Mouse (Mus musculus) left cerebral cortex, postnatal 25 days (tissue): ENCODE data around the gene Nfib. TPM values are rescaled to one million over a fixed set of nuclear protein-coding genes. Genes with fewer than 3 reads are reported as not detected.
A peak's percentile ranks its signal among the peaks of the same experiment; 100 is the strongest.

Source experiments
- DNase-seq, 2 experiments: peaks; one replicate each; pipeline ENCODE4 v3.0.0; 2022; ENCODE audit warnings: low spot score in 2 of 2, mixed read lengths in 1 of 2
- intact Hi-C: fragments of 180-260 bp; cut with DNase I; formaldehyde crosslinking; loops from one replicate; pipeline ENCODE4 v1.15.1; 2025
- total RNA-seq, 2 experiments: library from RNA; stranded (reverse); gene quantifications; 2 replicates each; pipeline ENCODE4 v1.2.3; 2021

Nfib gene
- total RNA-seq, 2 experiments from 2014 or later = 83.6 to 91.1 TPM

GRCm38 (mm10) chr4:82426224-82426623 lies 279.3 kb downstream of the Nfib start:
- DNase-seq = no peak
- intact Hi-C loops = no loop called here

GRCm38 (mm10) chr4:82418241-82418640 lies 287.3 kb downstream of the Nfib start:
- intact Hi-C loops = no loop called here
- no peak for DNase-seq

GRCm38 (mm10) chr4:82415817-82416216 lies 289.7 kb downstream of the Nfib start:
- intact Hi-C loops = no loop called here
- no peak for DNase-seq

- intact Hi-C loops = no loop called here
- no peak for DNase-seq
These were observed 292.9 kb downstream of the Nfib start for GRCm38 (mm10) chr4:82412651-82413050.

- no peak for DNase-seq
- intact Hi-C loops = no loop called here
These were observed 293.6 kb downstream of the Nfib start for GRCm38 (mm10) chr4:82411965-82412364.

GRCm38 (mm10) chr4:82408463-82409404 lies 296.8 kb downstream of the Nfib start:
- intact Hi-C loops = no loop called here
- no peak for DNase-seq

GRCm38 (mm10) chr4:82406511-82406910 lies 299.0 kb downstream of the Nfib start:
- no peak for DNase-seq
- intact Hi-C loops = no loop called here

GRCm38 (mm10) chr4:82405791-82406190 lies 299.8 kb downstream of the Nfib start:
- intact Hi-C loops = no loop called here
- DNase-seq = no peak

GRCm38 (mm10) chr4:82403975-82404651 lies 301.4 kb downstream of the Nfib start:
- intact Hi-C loops = no loop called here
- DNase-seq = peak; percentile 49 to 63

GRCm38 (mm10) chr4:82402666-82403065 lies 302.9 kb downstream of the Nfib start:
- intact Hi-C loops = no loop called here
- no peak for DNase-seq

- intact Hi-C loops = no loop called here
- no peak for DNase-seq
These were observed 304.0 kb downstream of the Nfib start for GRCm38 (mm10) chr4:82401450-82402061.

GRCm38 (mm10) chr4:82400536-82400935 lies 305.0 kb downstream of the Nfib start:
- intact Hi-C loops = no loop called here
- DNase-seq = no peak

- intact Hi-C loops = no loop called here
- no peak for DNase-seq
These were observed 305.9 kb downstream of the Nfib start for GRCm38 (mm10) chr4:82399406-82400380.

GRCm38 (mm10) chr4:82398282-82398681 lies 307.3 kb downstream of the Nfib start:
- DNase-seq = no peak
- intact Hi-C loops = no loop called here

- intact Hi-C loops = no loop called here
- DNase-seq = no peak
These were observed 308.7 kb downstream of the Nfib start for GRCm38 (mm10) chr4:82396805-82397204.

GRCm38 (mm10) chr4:82396003-82396402 lies 309.5 kb downstream of the Nfib start:
- intact Hi-C loops = no loop called here
- DNase-seq = no peak

GRCm38 (mm10) chr4:82394346-82394745 lies 311.2 kb downstream of the Nfib start:
- intact Hi-C loops = no loop called here
- no peak for DNase-seq

- no peak for DNase-seq
- intact Hi-C loops = no loop called here
These were observed 312.5 kb downstream of the Nfib start for GRCm38 (mm10) chr4:82393021-82393420.

- no peak for DNase-seq
- intact Hi-C loops = no loop called here
These were observed 313.1 kb downstream of the Nfib start for GRCm38 (mm10) chr4:82392496-82392895.
